Mouse (Mus musculus) hindlimb bud, embryonic 11.5 days (tissue): ENCODE data around the gene Trib2.

ENCODE experiments used
- DNase-seq: peaks from one replicate; pipeline ENCODE4 v3.0.0-alpha.2; 2012; ENCODE audit warnings: low read depth, low spot score; ENCODE audit errors: extremely low spot score

Gene Trib2

DNA sequence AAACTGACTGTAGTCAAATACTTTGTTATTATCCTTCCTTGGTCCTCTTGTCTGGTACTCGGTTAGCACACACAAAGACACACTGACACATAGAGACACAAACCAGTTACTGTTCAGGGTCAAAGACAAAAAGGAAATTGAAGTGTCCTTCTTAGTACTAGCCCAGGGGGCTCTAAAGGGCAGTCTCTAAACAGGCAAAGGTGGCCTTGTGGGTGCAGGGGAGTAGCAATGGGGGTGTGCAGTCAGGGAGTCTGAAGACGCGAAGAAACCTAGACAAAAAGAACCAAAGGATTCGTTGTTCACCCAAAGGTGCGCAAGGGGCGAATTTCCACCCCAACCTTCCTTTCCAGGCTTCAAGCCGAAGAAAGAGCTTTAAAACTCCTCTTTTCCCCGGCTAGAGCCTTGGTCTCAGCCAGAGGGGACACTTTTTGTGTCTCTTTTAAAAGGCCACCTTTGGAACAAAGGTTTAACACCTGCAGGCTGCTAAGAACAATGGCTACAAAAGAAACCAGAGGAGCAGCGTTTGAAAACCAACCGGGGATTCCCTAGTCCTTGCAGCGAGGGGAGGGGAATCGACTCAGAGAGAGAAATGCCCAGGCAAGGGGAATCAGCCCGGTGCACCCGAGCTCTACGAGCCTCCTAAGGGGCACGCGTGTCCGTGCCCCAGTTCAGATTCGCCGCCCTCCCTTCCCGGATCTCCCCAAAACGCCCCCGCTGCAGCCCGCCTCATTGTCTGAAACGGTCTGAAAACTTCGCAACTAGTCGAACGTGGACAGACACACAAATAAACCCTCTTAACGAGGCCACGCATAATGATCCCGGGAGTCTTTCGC is 2.3 kb downstream of the Trib2 start:
- DNase-seq = peak; percentile 26

DNA sequence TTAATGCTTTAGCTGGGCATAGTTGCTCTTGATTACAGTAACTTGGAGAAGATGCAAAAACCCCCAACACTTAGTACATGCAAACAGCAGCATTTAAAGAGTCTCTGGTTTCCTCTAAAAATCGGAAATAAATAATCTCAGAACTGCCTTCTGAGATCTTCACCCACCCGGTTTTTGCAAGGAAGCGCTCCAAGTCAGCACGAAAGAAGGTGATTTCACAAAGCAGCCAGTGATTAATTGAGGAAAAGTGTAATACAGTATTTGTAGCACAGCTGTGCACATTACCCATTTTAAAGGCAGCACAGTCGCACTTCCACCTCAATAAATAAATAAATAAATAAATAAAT is 2.9 kb downstream of the Trib2 start:
- no peak for DNase-seq

DNA sequence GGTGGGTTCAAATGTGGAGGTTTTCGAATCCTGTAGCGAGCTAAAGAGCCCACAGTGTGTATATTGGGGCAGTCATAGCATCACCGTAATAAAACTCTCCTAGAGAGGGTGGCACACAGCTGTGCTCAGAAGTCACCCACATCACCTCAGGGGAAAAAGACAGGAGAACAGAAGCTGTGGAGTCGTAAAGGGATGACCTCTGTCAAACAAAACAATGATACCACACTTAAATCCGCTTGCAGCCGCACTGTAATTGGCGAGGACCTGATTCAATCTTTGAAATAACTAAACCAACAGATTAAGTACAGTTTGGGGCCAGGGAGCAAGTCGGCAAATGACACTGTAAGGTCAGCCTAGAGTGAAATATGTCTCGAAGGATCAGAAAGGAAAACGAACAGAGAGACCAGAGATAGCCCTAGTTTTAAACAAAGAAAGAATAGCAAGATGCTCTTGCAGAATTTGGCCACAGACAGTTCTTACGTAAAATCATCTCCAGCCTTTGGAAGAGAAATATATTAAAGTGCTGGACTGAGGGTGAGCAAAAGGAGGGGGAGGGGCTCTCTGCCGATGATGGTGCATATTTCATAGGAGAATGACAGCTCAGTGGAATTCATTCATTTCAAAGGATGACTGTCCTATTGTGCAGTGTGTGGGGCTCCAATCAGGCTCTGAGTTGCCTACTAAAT is 3.4 kb downstream of the Trib2 start:
- DNase-seq = peak; percentile 5

DNA sequence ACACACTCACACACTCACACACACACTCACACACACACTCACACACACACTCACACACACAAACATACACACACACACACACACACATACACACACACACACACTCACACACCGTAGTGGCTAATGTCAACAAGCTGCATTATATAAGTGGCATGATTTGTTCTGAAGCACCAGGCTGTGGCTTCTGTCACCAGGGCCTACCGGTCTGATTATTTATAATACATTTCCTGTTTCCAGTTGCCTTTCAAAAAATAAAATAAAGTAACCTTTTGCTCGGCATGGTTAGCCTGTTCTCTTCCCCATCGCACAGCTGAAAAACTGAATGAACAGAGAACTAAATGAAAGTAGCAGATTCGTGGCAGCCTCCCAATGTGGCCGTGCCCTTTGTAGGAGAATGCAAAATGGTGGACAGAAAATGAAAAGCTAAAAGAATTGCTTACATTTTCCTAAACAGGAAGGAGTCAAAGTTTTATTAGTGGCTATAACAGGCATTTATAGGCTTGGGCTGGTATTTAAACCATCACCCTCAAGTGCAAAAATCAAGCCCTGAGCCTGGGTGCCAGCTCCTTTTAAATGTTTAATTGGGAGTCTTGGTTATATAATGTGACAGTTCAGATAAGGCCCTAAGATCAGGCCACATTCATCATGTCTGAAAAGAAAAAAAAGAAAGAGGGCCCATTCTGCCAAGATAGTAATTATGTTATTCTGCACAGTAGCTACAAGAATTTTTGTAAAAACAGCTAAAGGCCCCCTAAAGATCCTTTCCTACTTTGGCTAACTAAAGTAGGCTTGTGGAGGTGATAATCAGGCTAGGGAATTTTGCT is 4.4 kb downstream of the Trib2 start:
- DNase-seq = peak; percentile 1

DNA sequence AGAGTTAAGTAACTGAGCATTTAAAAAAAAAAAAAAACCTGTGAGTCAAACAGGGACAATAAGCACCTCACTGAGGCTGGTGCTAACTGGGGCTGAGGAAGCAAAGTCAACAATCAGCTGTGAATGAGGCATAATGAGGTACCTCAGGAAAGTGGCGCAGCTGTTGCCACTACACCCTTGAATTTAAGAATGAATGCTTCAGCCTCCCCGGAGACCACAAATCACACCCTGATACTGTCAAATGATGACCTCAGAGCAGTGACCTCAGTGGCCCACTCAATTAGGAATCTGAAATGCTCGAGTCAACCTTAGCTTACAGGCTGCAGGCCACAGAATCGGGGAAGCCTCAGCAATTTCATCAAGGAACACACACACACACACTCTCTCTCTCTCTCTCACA is 5.0 kb downstream of the Trib2 start:
- peak; percentile 8 for DNase-seq

DNA sequence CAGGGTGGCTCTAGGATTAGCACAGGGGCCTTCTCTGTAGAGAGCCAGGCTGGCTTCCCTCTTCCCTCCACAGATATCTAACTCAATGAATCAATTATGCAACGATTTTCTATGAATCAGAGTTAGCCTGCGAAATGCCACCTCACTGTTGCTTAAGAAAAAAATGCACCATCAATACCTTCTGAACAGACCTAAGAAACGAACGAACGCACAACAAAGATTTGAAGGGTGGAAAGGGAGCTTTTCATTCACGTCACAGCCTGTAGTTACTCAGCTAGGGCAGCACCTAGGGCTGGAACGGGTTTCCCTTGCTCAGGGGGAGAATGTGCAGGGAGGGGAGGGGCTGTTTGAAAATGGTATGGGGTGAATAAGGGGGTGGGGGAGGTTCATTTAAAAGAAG is 5.8 kb downstream of the Trib2 start:
- DNase-seq = no peak

DNA sequence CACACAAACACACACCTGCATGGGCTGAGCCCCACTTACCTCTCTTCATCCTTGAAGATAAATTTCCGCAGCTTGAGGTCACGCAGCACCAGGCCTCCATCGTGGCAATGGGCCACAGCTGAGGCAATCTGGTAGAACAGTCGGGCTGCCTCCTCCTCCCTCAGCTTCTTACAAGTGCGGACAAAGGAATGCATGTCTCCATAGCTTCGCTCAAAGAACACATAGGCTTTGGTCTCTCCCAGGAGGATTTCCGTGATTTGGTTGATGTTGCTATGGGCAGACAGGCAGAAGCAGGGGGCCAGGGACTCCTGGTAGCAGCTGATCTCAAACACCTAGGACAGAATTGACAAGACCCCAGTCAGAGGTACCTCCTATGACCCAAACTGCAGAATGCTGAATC is 7.1 kb downstream of the Trib2 start:
- DNase-seq = no peak

DNA sequence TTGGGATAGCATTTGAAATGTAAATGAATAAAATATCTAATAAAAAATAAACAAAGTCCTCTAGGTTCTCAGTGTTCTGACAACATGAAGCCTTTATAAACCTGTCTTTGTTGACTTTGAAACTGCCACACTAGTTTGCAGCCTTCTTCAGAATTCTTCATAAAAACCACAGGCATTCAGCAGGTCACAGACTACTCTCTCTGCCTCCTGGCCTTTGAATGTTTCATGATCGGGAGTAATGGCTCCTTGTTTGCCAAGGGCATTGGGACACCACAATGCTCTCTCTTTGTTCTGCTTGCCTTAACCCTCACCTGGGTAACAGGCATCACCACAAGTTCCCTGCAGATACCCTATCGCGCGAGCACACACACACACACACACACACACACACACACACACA is 7.5 kb downstream of the Trib2 start:
- DNase-seq = no peak

DNA sequence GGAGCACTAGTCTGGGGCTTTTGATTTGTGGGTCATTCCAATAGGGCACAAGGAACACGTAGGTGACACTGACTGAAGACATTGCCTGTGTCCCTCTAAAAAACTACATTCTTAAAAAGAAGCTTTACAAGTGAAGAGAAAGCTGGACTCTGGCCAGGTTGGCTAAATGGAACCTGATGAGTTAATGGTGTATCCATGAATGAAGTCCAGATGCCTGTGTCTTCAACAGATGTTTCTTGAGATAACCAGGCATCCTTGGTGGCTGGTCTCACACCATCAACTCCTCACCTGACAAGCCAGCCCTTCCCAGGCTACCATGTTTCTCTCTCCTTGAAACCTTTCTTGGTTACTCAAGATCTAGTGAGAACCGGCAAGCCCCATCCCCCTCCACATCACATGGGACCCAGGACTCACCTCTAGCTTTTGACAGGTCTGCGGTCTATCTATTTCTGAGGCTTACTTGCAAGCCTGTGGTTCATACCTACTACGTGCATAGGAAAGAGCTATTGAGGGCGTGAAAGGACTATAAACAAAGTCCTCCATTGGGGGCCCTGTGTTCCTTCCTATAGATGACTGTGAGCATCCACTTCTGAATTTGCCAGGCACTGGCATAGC is 8.4 kb downstream of the Trib2 start:
- DNase-seq = no peak

DNA sequence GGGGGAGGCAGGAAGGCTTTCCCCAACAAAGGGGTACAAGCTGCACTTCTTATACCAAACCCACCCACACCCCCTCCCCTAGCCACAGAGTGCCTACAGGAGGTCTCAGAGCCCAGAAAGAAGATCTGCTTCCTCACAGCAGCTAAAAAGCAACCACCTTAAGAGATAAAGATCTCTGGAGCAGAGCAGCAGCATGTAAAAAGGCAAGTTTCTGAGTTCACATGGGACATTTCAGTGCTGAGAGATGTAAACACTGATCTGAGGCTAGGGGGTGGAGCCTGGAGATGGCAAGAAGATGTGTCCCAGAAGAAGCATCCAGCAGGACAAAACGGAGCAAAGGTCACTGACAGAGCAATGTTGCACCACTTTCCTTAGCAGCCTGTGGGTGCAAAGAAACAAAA is 11.8 kb downstream of the Trib2 start:
- no peak for DNase-seq

DNA sequence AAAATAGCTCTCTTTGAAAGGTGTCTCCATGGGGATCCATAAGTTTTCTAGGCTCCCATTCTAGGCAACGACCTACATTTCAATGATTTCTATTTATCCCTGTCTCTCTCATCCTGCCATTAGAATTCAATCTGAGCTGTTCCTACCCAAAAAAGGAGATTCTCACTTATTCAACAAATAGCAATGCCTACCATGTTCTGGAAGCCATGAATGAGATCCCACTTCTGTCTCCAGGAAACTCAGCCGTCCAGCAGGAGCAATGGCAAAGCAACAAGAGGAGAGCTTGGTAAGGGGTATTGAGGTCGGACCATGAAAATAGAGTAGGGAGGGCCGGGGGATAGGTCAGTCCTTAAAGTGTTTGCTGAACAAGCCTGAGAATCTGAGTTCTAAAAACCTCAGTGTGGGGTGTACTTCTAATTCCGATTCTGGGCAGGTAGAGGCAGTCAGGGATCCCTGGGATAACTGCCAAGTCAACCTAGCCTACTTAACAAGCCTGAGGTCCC is 12.7 kb downstream of the Trib2 start:
- no peak for DNase-seq

DNA sequence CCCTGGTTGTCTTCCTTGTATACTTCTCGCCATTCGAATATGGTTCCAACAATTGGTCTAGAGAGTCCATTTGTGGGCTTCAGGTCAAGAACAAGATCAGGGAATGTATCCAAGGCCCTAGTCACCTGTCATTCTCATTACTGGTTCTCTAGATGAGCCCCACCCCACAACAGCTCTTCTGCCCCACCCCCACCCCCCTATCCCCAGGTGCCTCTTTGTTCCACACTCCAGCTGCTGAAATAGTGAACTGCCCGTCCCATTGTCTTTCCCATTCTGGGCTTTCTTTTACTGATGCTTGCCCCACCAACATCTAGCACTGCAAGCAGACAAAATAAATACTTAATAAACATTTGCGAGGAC is 15.2 kb downstream of the Trib2 start:
- DNase-seq = no peak

DNA sequence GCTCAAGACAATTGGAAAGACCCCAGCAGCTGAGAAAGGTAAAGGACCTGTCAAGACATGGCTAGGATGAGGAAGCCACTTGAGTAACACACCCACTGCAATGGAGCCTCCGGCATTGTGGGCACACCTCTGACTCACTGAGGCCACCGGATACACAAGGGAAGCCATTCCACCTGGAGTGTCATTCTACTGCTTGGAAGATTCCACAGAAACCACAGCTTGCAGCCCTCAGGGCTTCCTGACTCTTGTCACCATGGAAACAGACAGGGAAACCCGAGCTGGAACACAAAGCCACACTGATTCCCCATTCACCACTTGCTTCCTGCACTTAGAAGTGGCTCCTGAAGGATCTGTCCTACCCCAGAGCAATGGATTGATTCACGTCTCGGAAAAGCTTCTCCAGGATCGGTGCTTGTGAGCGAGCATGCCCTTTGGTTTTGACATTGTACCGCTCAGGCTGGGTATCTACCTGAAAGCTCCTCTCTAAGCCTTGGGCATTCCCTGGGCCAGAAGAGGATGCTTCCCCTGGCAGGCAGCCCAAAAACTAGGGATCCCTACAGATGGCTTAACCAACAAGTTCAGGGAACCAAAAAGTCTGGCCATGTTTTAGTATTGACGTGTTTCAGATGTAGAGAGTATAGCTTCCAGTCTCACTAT is 15.7 kb downstream of the Trib2 start:
- DNase-seq = peak; percentile 5

DNA sequence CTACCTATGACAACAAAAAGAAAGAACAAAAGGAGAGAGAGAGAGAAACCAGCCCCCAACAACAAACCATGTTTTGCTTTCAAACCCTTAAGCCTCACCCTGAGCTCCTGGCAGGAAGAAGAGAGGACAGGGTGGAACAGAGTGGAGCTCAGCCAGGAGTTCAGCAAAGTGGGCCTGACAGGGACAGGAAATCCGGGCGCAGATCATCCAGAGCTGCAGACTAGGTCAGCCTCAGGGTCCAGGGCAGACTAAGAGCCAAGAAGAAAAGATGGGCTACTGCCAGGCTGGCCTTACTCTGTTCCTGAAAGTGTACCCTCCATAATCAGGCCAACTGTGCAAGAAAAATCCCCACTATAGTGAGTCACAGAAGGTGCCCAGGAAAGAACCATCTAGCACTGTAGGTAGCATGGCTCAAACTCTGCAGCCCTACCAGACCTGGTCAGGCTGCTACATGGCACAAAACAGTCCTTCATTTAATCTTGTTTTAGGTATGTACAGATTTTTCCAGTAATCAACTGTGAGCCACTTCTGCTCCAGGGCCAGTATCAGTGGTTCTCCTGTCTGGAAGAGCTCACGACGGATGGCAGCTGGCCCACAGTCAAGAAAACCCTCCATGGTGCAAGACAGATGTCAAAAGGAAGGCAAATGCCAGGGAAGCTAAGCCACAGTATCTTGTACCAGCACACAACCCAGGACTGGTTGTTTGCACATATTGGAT is 16.4 kb downstream of the Trib2 start:
- no peak for DNase-seq

DNA sequence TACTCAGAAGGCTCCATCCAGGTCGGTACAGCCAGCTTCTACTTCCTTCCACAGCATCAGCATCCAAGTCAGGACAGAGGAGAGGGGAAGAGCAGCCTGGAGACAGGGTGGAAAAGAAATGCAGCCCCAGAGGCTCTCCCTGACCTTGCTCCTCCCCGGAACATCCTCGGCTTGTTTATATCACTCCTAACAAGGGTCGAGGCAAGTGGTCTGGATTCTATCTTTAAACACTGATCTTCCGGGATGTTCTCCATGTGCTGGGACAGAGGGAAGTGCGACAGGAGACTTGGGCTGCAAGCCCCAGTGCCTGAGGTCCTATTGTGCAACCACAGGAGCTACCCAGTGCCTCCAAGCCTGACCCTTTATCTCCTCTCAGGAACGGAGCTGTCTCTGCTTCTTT is 18.7 kb downstream of the Trib2 start:
- DNase-seq = no peak

DNA sequence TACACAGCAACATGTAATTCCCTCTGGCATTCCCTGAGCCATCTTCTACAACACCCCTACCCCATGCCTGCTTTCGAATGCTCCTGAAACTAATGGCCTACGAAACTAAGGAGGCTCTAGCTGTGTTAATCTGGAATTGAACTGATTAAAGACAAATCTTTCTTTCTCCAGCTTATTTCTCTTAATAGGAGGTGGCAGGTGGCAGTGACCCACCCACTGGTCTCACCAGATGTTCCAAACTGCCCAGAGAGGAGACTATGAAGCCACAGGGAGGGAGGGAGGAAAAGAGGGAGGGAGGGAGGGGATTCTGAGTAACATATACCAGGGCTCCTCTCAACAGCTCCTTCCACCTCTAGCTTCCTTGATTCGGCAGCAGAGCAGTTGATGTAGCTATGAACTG is 20.8 kb downstream of the Trib2 start:
- no peak for DNase-seq

DNA sequence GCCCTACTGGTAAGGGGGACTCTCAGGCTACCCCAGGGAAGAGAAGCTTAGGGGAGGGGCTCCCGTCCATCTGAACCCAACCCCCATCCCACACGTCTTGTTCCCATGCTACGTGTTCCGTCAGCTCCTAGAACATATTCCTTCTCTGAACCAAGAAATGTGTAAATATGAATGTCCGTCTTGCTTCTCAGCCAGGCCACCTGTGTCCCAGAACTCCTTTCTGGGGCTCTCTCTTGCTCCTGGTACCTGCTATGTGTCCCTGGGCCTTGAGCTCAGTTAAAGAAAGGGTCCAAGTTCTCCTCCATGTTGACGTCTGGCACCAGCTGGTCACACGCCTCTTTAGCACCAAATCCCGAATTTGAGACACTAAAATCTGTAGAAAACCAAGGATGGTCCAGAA is 23.4 kb downstream of the Trib2 start:
- no peak for DNase-seq

DNA sequence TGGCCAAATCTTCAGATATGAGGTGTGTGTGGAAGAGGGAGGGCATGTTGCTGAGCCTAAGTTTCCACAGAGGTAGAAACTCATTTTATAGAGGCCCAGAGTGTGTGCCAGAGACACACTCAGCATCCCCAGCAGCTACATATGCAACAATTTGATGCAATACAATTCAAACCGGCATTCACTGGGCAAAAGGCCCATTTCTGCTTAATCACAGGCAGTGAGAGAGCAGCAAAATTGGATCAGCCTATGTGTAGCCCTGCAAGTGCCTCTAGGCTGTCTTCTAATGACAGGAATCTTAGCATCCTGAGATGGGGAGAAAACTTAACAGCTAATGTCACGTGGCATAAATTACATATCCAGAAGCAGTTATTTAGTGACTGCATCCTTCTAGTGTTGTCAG is 26.5 kb downstream of the Trib2 start:
- no peak for DNase-seq

DNA sequence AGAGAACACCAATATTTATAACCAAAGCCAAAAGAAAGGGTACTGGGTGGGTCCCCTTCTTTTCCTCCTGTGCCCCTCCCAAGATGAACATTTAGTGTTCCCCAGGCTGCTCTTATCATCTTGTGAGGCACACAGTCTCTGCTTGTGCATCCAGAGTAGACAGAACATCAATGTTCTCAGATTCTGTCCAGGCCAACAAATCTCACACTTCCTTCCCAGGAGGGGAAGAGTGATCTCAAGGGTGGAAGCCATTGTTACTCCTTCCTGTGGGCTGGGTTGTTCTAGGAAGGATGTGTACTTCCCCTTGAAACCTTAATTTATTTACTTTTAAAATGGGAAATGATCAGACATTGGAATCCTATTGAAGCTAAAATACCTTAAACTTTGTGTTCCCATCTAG is 39.7 kb downstream of the Trib2 start:
- no peak for DNase-seq

DNA sequence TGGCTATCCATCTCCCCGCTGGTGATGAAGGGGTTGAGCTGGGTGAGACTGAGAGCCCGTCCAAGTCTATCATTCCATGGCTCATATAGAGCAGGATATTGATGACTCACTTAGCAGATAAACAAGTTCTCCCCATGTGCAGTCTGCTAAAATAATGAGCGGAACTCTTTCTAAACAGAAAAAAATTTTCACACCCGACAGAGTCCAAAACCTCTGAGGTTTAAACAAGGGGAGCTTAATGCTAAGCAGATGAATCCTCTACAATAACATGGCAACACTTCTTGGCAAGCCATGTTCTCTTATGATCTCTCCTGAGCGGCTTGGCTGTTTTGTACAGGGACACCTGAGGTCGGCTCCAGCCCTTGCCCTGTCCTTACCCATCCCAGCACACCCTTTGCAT is 45.0 kb downstream of the Trib2 start:
- DNase-seq = no peak
